Comparison of ENCODE assay signal across 7 mouse cellular contexts in genomic region chrX:144689859-144690181, GRCm38 (mm10). TPM values are rescaled to one million over a fixed set of nuclear protein-coding genes. Genes with fewer than 3 reads are reported as not detected.
DNase-seq lines count a peak whose midpoint lies in the region; ATAC-seq and TF ChIP-seq lines count a peak whose summit lies in the region.

No protein-coding gene starts in this region.

- peak overlapping the region; percentile 61 for H3K4me2 ChIP-seq in embryonic facial prominence, embryonic 14.5 days (ENCODE audit: low read depth, low read length)
- peak overlapping the region; percentile 55 for H3K4me2 ChIP-seq in intestine, embryonic 14.5 days (ENCODE audit: low read length)
- H3K4me2 ChIP-seq in midbrain, postnatal 0 days (ENCODE audit: low read depth, low read length, poor library complexity, severe bottlenecking), result peak overlapping the region; percentile 52

- H3K27ac ChIP-seq in layer of hippocampus, adult 2 months, result peak overlapping the region; percentile 89; the same call in 1 of the 2 replicates
- no peak overlapping the region for H3K27ac ChIP-seq in embryonic facial prominence, embryonic 14.5 days (replicated peaks; ENCODE audit: low read depth, low read length)
- peak overlapping the region; percentile 43 for H3K27ac ChIP-seq in intestine, embryonic 14.5 days (ENCODE audit: low read depth)
- no peak overlapping the region for H3K27ac ChIP-seq in midbrain, postnatal 0 days (ENCODE audit: low read depth, low read length)

- WGBS in embryonic facial prominence, embryonic 14.5 days, result 20% methylated on average over 7 of the region's 7 CpGs
- WGBS in intestine, embryonic 14.5 days, result 17% methylated on average over 7 of the region's 7 CpGs
- 15% methylated on average over 7 of the region's 7 CpGs for WGBS in midbrain, postnatal 0 days

- TF ChIP-seq CTCF in layer of hippocampus, adult 2 months (conservative IDR thresholded peaks at IDR 0.05), result peak; percentile 20; the same call in 1 of the 2 replicates
- no peak for TF ChIP-seq CTCF in midbrain, postnatal 0 days (IDR thresholded peaks at IDR 0.05)

- H3K27me3 ChIP-seq in embryonic facial prominence, embryonic 14.5 days (replicated peaks; ENCODE audit: control insufficient read depth, insufficient read depth, low read length), result peaks cover 44% of the 10 kb centered on the region
- peaks cover 25% of the 10 kb centered on the region for H3K27me3 ChIP-seq in intestine, embryonic 14.5 days (replicated peaks; ENCODE audit: control insufficient read depth, insufficient read depth, low read length)
- H3K27me3 ChIP-seq in midbrain, postnatal 0 days (ENCODE audit: insufficient read depth, low read length), result no peaks in the 10 kb centered on the region

- peak; percentile 70 for ATAC-seq in embryonic facial prominence, embryonic 14.5 days (ENCODE audit: low read depth)
- no peak for ATAC-seq in intestine, embryonic 14.5 days (replicated peaks; ENCODE audit: low FRiP score, low TSS enrichment, low read depth)
- ATAC-seq in midbrain, postnatal 0 days (ENCODE audit: low FRiP score), result peak; percentile 31; the same call in 1 of the 2 replicates
- ATAC-seq in CD4-positive, CD25-positive, alpha-beta regulatory T cell, adult 4 months, result no peak

- H3K4me1 ChIP-seq in embryonic facial prominence, embryonic 14.5 days (ENCODE audit: control insufficient read depth, insufficient read depth, low read length), result no peaks in the 10 kb centered on the region
- H3K4me1 ChIP-seq in intestine, embryonic 14.5 days (replicated peaks; ENCODE audit: control insufficient read depth, insufficient read depth, low read length), result no peaks in the 10 kb centered on the region
- no peaks in the 10 kb centered on the region for H3K4me1 ChIP-seq in midbrain, postnatal 0 days (ENCODE audit: insufficient read depth, low read length)

- no peaks in the 10 kb centered on the region for H3K36me3 ChIP-seq in embryonic facial prominence, embryonic 14.5 days (ENCODE audit: control insufficient read depth, insufficient read depth, low read length)
- H3K36me3 ChIP-seq in intestine, embryonic 14.5 days (ENCODE audit: control insufficient read depth, insufficient read depth, low read length), result no peaks in the 10 kb centered on the region
- H3K36me3 ChIP-seq in midbrain, postnatal 0 days (ENCODE audit: insufficient read depth, low read length), result no peaks in the 10 kb centered on the region

- DNase-seq in layer of hippocampus, adult 2 months (ENCODE audit: low spot score in 2 of 2), result peak in 1 of 2 experiments; percentile 15
- no peak for DNase-seq in layer of hippocampus, adult 9-11 months
- DNase-seq in embryonic facial prominence, embryonic 14.5 days (ENCODE audit: low spot score), result peak; percentile 65
- DNase-seq in intestine, embryonic 14.5 days (ENCODE audit: low spot score), result peak; percentile 50
- peak; percentile 15 for DNase-seq in midbrain, postnatal 0 days (ENCODE audit: low spot score)
- no peak for DNase-seq in cerebellum, adult 11-12 months

- H3K9ac ChIP-seq in embryonic facial prominence, embryonic 14.5 days (ENCODE audit: low read depth, low read length), result no peak overlapping the region
- H3K9ac ChIP-seq in intestine, embryonic 14.5 days (ENCODE audit: low read length), result no peak overlapping the region
- no peak overlapping the region for H3K9ac ChIP-seq in midbrain, postnatal 0 days (replicated peaks; ENCODE audit: low read length, poor library complexity, severe bottlenecking)

- H3K9me3 ChIP-seq in embryonic facial prominence, embryonic 14.5 days (ENCODE audit: control insufficient read depth, low read length), result no peaks in the 10 kb centered on the region
- no peaks in the 10 kb centered on the region for H3K9me3 ChIP-seq in intestine, embryonic 14.5 days (ENCODE audit: control insufficient read depth, low read length)
- H3K9me3 ChIP-seq in midbrain, postnatal 0 days (ENCODE audit: low read length), result no peaks in the 10 kb centered on the region

- H3K4me3 ChIP-seq in layer of hippocampus, adult 2 months, result peak overlapping the region; percentile 58
- peak overlapping the region; percentile 43; the same call in 1 of the 2 replicates for H3K4me3 ChIP-seq in embryonic facial prominence, embryonic 14.5 days (ENCODE audit: low read depth, low read length)
- peak overlapping the region; percentile 38; the same call in 1 of the 2 replicates for H3K4me3 ChIP-seq in intestine, embryonic 14.5 days (ENCODE audit: low read depth, low read length)
- peak overlapping the region; percentile 45 for H3K4me3 ChIP-seq in midbrain, postnatal 0 days (ENCODE audit: low read depth, low read length)

RNA-seq across cellular contexts. Expression of gene Rtl4, which starts 1.1 kb away (rescaled TPM):
- 1 to 10 TPM; 3.1 to 4.3 TPM for total RNA-seq in layer of hippocampus, adult 2 months (2021)
- 1.6 and 2.8 TPM in 2 replicates for polyA plus RNA-seq in embryonic facial prominence, embryonic 14.5 days (2014; fragmentation: Nextera tagmentation; extraction: Ambion mirVana)
- 1.1 and 1.3 TPM in 2 replicates for polyA plus RNA-seq in intestine, embryonic 14.5 days (2014; fragmentation: Nextera tagmentation; extraction: Ambion mirVana)
- total RNA-seq in midbrain, postnatal 0 days (2014; rRNA removed), result 0.88 and 2.0 TPM in 2 replicates
- 1.4 and 1.8 TPM in 2 replicates for polyA plus RNA-seq in midbrain, postnatal 0 days (2015; fragmentation: Nextera tagmentation; extraction: Ambion mirVana)
- not detected for polyA plus RNA-seq in CD4-positive, CD25-positive, alpha-beta regulatory T cell, adult 4 months (2017; shearing (Covaris generic))

RNA-seq across cellular contexts. Expression of gene Trpc5, which starts 1.8 kb away (rescaled TPM):
- 10 to 100 TPM; 32.4 to 34.9 TPM for total RNA-seq in layer of hippocampus, adult 2 months (2021)
- 0.97 and 0.99 TPM in 2 replicates for polyA plus RNA-seq in embryonic facial prominence, embryonic 14.5 days (2014; fragmentation: Nextera tagmentation; extraction: Ambion mirVana)
- polyA plus RNA-seq in intestine, embryonic 14.5 days (2014; fragmentation: Nextera tagmentation; extraction: Ambion mirVana), result 0.51 and 0.69 TPM in 2 replicates
- 15.3 and 16.3 TPM in 2 replicates for total RNA-seq in midbrain, postnatal 0 days (2014; rRNA removed)
- 3.2 and 3.9 TPM in 2 replicates for polyA plus RNA-seq in midbrain, postnatal 0 days (2015; fragmentation: Nextera tagmentation; extraction: Ambion mirVana)
- not detected for polyA plus RNA-seq in CD4-positive, CD25-positive, alpha-beta regulatory T cell, adult 4 months (2017; shearing (Covaris generic))

Comparison
In these comparisons a context has a peak if more than half of its experiments do, and no peak if none do; other contexts are left out.
1. DNase-seq: peak in embryonic facial prominence, embryonic 14.5 days (single experiment), intestine, embryonic 14.5 days (single experiment) and midbrain, postnatal 0 days (single experiment); none in layer of hippocampus, adult 9-11 months (single experiment) and cerebellum, adult 11-12 months (single experiment).
2. H3K27ac ChIP-seq: peak in layer of hippocampus, adult 2 months (single experiment) and intestine, embryonic 14.5 days (single experiment); none in embryonic facial prominence, embryonic 14.5 days (single experiment) and midbrain, postnatal 0 days (single experiment).
3. ATAC-seq: peak in embryonic facial prominence, embryonic 14.5 days (single experiment) and midbrain, postnatal 0 days (single experiment); none in intestine, embryonic 14.5 days (single experiment) and CD4-positive, CD25-positive, alpha-beta regulatory T cell, adult 4 months (single experiment).
4. Peak in every context shown above with its lines, with median percentiles within 50 percentile points of each other: H3K4me3 ChIP-seq and H3K4me2 ChIP-seq.